Mouse (Mus musculus) T-cell, adult 66 days (primary cell): ENCODE measurements around the gene 1700080E11Rik. TPM values are rescaled to one million over a fixed set of nuclear protein-coding genes. Genes with fewer than 3 reads are reported as not detected.

Experiments used
- total RNA-seq, 2 experiments: library from RNA; stranded (reverse); gene quantifications; 3 replicates in 1 of 2; 4 replicates in 1 of 2; pipeline ENCODE4 v1.2.4; 2023

The 1700080E11Rik gene
- not detected for total RNA-seq

DNA sequence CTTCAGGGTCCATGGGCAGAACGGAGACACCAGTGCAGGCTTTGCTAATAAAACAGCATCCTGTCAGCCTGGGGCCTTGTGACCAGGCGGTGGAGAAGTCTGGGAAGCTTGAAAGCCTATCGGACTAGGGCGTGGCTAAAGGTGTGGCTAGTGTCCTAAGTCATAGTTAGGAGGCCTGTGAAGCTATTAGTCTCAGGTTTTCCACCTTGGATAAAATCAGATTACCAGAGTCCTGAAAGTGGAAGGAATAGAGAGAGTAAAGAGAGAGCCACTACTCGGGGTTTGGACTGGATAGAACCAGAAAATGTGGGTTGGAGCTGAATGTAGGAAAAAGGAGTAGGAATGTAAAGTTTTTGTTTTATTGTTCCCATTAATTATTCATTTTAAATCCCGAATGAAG is at the start of gene 1700080E11Rik:
Gene 1700080E11Rik, minus strand, starts transcription at position 101 of the 400 bp plus-strand sequence.

DNA sequence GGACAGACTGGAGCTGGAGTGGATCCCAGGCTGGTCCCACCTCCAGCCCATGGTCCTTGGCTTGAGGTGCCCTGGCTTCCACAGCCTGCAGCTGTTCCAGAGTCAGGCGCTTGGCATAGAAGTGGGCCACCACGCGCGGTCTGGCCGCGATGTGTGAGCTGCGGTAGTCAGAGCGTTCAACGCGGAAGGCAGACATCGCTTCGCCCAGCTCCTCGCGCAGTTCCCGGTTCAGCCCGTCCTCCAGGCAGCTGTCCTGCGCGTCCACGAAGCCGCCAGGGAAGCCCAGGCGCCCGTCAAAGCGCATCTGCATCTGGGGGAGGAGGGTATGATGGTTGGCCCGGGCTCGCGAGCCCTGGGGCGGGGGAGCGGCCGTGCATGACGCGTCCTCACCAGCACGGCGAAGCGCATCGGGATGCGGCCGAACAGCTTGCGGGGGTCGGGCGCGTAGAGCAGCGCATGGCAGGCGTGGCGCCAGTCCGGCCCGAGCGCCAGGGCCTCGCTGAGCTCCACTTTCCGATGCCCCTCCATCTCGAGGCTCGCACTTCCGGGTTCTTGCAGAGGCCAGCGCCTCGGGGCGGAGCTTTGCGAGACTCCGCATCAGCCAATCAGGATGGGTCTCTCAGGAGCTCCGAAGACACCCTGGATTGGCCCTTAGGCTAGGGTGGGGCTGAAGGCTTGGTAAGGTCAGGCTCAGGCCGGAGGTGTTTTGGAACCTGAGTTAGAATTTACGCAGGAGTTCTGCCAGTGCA is 13.5 kb downstream of the 1700080E11Rik start, which contains the start of gene Nudt16:
Gene Nudt16, minus strand, starts transcription at position 572 of the 749 bp plus-strand sequence.

Other genes with a start within 250 kb of the 1700080E11Rik start
- gene Mrpl3, start 91.9 kb downstream of the 1700080E11Rik start, total RNA-seq = 10 to 100 TPM; 58.0 to 65.2 TPM
- gene Nudt16, start 13.3 kb downstream of the 1700080E11Rik start, total RNA-seq = 10 to 100 TPM; 24.7 to 29.0 TPM